Mouse (Mus musculus) erythroblast, embryonic 14.5 days (primary cell): ENCODE measurements around the gene Abca7. TPM values are rescaled to one million over a fixed set of nuclear protein-coding genes. Genes with fewer than 3 reads are reported as not detected.
"Not testable (repeated sequence)": the region's sequence is repeated elsewhere in the genome, so short reads cannot be mapped to it uniquely, and the experiment has no call there.

Source experiments
- H3K27me3 ChIP-seq: 2 replicates; pipeline ENCODE4 v1.6.1; 2012; ENCODE audit warnings: inconsistent platforms; ENCODE audit not compliant: control insufficient read depth
- H3K36me3 ChIP-seq: 2 replicates; pipeline ENCODE4 v1.6.1; 2012; ENCODE audit warnings: mild to moderate bottlenecking, inconsistent platforms; ENCODE audit not compliant: control insufficient read depth
- H3K4me1 ChIP-seq: 2 replicates; pipeline ENCODE4 v1.6.1; 2012; ENCODE audit warnings: inconsistent platforms; ENCODE audit not compliant: control insufficient read depth
- H3K4me3 ChIP-seq: replicated peaks from 2 replicates; pipeline ENCODE3; 2012; ENCODE audit warnings: moderate library complexity, mild to moderate bottlenecking, inconsistent platforms
- H3K9me3 ChIP-seq: 2 replicates; pipeline ENCODE4 v1.6.1; 2012; ENCODE audit warnings: low read length, inconsistent platforms, mixed read lengths; ENCODE audit not compliant: control insufficient read depth
- GATA1 ChIP-seq: IDR thresholded peaks from 2 replicates; pipeline ENCODE4 v1.6.1; 2012; ENCODE audit warnings: low read length, inconsistent platforms, mixed read lengths
- TAL1 ChIP-seq: IDR thresholded peaks from 3 replicates; pipeline ENCODE4 v1.6.1; 2012; ENCODE audit warnings: low read length, inconsistent platforms, mixed read lengths
- polyA plus RNA-seq: library from polyadenylated mRNA; stranded (reverse); fragments of >175 nt; gene quantifications from 2 replicates; pipeline ENCODE4 v1.2.3, GENCODE M21; 2012

The Abca7 gene
- 7.6 and 7.9 TPM in 2 replicates for polyA plus RNA-seq

- H3K36me3 ChIP-seq = peaks cover 38% of the 10 kb centered on the region
- no peaks in the 10 kb centered on the region; the same call in 1 of the 2 replicates for H3K27me3 ChIP-seq
- TF ChIP-seq GATA1 = no peak
- no peak for TF ChIP-seq TAL1
- H3K4me3 ChIP-seq = peak within 1 kb of the TSS; percentile 84
- H3K9me3 ChIP-seq = peaks cover 13% of the 10 kb centered on the region
- peaks cover 69% of the 10 kb centered on the region for H3K4me1 ChIP-seq
These were observed at the start of gene Abca7 for GRCm38 (mm10) chr10:79996272-79997033. Abca7 (plus strand) TSS chr10:79996494.

GRCm38 (mm10) chr10:79946752-79947322, 49.5 kb upstream of the Abca7 start:
- Histone ChIP-seq H3K9me3 (no peaks in the 10 kb centered on the region), H3K36me3 (peaks cover 33% of the 10 kb centered on the region), H3K4me1 (peaks cover 65% of the 10 kb centered on the region), H3K4me3 (peak overlapping the region; percentile 43), H3K27me3 (no peaks in the 10 kb centered on the region)
- TF ChIP-seq TAL1 (no peak), GATA1 (no peak)

GRCm38 (mm10) chr10:79947502-79947901, 48.8 kb upstream of the Abca7 start:
- Histone ChIP-seq H3K4me3 (no peak overlapping the region), H3K27me3 (no peaks in the 10 kb centered on the region), H3K9me3 (no peaks in the 10 kb centered on the region), H3K36me3 (peaks cover 33% of the 10 kb centered on the region), H3K4me1 (peaks cover 62% of the 10 kb centered on the region)
- TF ChIP-seq TAL1 = no peak
- TF ChIP-seq GATA1 = no peak

- peaks cover 42% of the 10 kb centered on the region for H3K4me1 ChIP-seq
- TF ChIP-seq GATA1 (no peak), TAL1 (no peak)
- H3K36me3 ChIP-seq = peaks cover 41% of the 10 kb centered on the region
These were observed 46.4 kb upstream of the Abca7 start for GRCm38 (mm10) chr10:79949873-79950272.

GRCm38 (mm10) chr10:79950661-79951060, 45.6 kb upstream of the Abca7 start:
- Histone ChIP-seq H3K27me3 (no peaks in the 10 kb centered on the region), H3K4me3 (no peak overlapping the region), H3K36me3 (peaks cover 38% of the 10 kb centered on the region), H3K9me3 (no peaks in the 10 kb centered on the region), H3K4me1 (peaks cover 34% of the 10 kb centered on the region)
- TF ChIP-seq GATA1 = no peak

More at GRCm38 (mm10) chr10:79949873-79950272, 46.4 kb upstream of the Abca7 start:
- Histone ChIP-seq H3K4me3 (no peak overlapping the region), H3K9me3 (no peaks in the 10 kb centered on the region), H3K27me3 (no peaks in the 10 kb centered on the region)

GRCm38 (mm10) chr10:79953946-79954345, 42.3 kb upstream of the Abca7 start:
- H3K27me3 ChIP-seq = peaks cover 5% of the 10 kb centered on the region; the same call in 1 of the 2 replicates
- peaks cover 21% of the 10 kb centered on the region for H3K4me1 ChIP-seq
- no peak overlapping the region for H3K4me3 ChIP-seq
- peaks cover 29% of the 10 kb centered on the region for H3K36me3 ChIP-seq
- TF ChIP-seq GATA1 (no peak), TAL1 (no peak)
- H3K9me3 ChIP-seq = no peaks in the 10 kb centered on the region

GRCm38 (mm10) chr10:79955691-79956090, 40.6 kb upstream of the Abca7 start:
- Histone ChIP-seq H3K9me3 (no peaks in the 10 kb centered on the region), H3K4me1 (peaks cover 28% of the 10 kb centered on the region), H3K36me3 (peaks cover 17% of the 10 kb centered on the region)

GRCm38 (mm10) chr10:79956643-79957154, 39.6 kb upstream of the Abca7 start:
- Histone ChIP-seq H3K4me3 (peak overlapping the region; percentile 2), H3K36me3 (peaks cover 16% of the 10 kb centered on the region), H3K4me1 (peaks cover 37% of the 10 kb centered on the region), H3K27me3 (peaks cover 5% of the 10 kb centered on the region; the same call in 1 of the 2 replicates), H3K9me3 (no peaks in the 10 kb centered on the region)
- TF ChIP-seq GATA1 (no peak), TAL1 (no peak)

More at GRCm38 (mm10) chr10:79955691-79956090, 40.6 kb upstream of the Abca7 start:
- no peak for TF ChIP-seq TAL1
- TF ChIP-seq GATA1 = no peak
- H3K4me3 ChIP-seq = no peak overlapping the region
- peaks cover 5% of the 10 kb centered on the region; the same call in 1 of the 2 replicates for H3K27me3 ChIP-seq

- Histone ChIP-seq H3K9me3 (no peaks in the 10 kb centered on the region), H3K27me3 (peaks cover 5% of the 10 kb centered on the region; the same call in 1 of the 2 replicates), H3K36me3 (peaks cover 22% of the 10 kb centered on the region), H3K4me1 (peaks cover 42% of the 10 kb centered on the region), H3K4me3 (peak overlapping the region; percentile 31)
- TF ChIP-seq TAL1 (no peak), GATA1 (no peak)
These were observed 38.0 kb upstream of the Abca7 start for GRCm38 (mm10) chr10:79958140-79958816.

GRCm38 (mm10) chr10:79959412-79959811, 36.9 kb upstream of the Abca7 start:
- Histone ChIP-seq H3K36me3 (peaks cover 32% of the 10 kb centered on the region), H3K4me1 (peaks cover 40% of the 10 kb centered on the region), H3K4me3 (peak overlapping the region; percentile 57)
- not testable (repeated sequence) for H3K9me3 ChIP-seq, H3K27me3 ChIP-seq
